Mouse (Mus musculus) bone marrow macrophage, adult 2 months (primary cell): ENCODE results near the gene Washc4.

Source experiments
- CTCF ChIP-seq: IDR thresholded peaks from 2 replicates; pipeline ENCODE4 v1.5.1; 2012; ENCODE audit warnings: low read depth, mild to moderate bottlenecking, low read length, moderate library complexity
- POLR2A ChIP-seq: IDR thresholded peaks from 2 replicates; pipeline ENCODE4 v1.6.1; 2012; ENCODE audit warnings: mild to moderate bottlenecking, low read depth, low read length, borderline replicate concordance

DNA sequence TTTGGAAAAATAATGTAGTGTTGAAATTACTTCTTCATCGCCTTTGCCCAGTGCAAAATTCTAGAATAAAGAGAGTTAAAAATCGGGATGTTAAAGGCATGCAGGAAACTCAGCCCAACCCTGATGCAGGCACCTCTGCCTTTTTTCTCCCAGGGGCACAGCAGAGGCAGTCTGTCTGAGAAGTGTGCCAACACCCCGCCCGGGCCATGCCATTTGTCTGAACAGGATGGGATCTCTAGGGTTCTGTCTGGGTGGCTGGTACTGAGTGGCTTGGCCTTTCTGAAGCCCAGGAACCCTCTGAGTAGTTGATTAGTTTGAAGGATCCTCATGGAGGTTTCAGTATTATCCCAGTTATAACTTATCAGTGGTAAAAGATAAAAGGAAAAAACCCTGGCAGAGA, 84.7 kb downstream of the Washc4 start:
- TF ChIP-seq CTCF (no peak), POLR2A (no peak)
